In genomic region chr13:98429851-98430250, GRCm38 (mm10) we compare ENCODE assay signal across 13 mouse cellular contexts.
DNase-seq lines count a peak whose midpoint lies in the region; ATAC-seq and TF ChIP-seq lines count a peak whose summit lies in the region.
"Had no signal": no experiment of that assay in that cellular context is flagged by ENCODE, and none has a peak within 500 bp of the region (broad histone marks: within the 10 kb centered on the region; RNA-seq: fewer than 3 reads in every experiment).

No protein-coding gene starts in this region.

- no peak for ATAC-seq in forebrain, embryonic 11.5 days (replicated peaks; ENCODE audit: low FRiP score)
- ATAC-seq in forebrain, postnatal 0 days, result no peak
- ATAC-seq in limb, embryonic 13.5 days (ENCODE audit: low FRiP score, low read depth), result no peak
- ATAC-seq: activated CD4-positive, CD25-positive, alpha-beta regulatory T cell, adult 4 months; intestine, embryonic 16.5 days had no signal

- no peak for TF ChIP-seq POLR2A in testis, adult 2 months (IDR thresholded peaks at IDR 0.05; ENCODE audit: control insufficient read depth, low read depth, low read length)

- peaks cover 16% of the 10 kb centered on the region for H3K27me3 ChIP-seq in forebrain, embryonic 11.5 days (ENCODE audit: control insufficient read depth, insufficient read depth, low read length)
- H3K27me3 ChIP-seq in forebrain, postnatal 0 days (ENCODE audit: insufficient read depth, low read length), result no peaks in the 10 kb centered on the region
- H3K27me3 ChIP-seq in testis, adult 2 months (ENCODE audit: control insufficient read depth, insufficient read depth, low read length), result peaks cover 5% of the 10 kb centered on the region
- H3K27me3 ChIP-seq in limb, embryonic 13.5 days, result peaks cover 61% of the 10 kb centered on the region

- H3K4me1 ChIP-seq in forebrain, embryonic 11.5 days (replicated peaks; ENCODE audit: control insufficient read depth, insufficient read depth, low read length), result no peaks in the 10 kb centered on the region; the same call in 1 of the 2 replicates
- H3K4me1 ChIP-seq in forebrain, postnatal 0 days (ENCODE audit: insufficient read depth), result no peaks in the 10 kb centered on the region
- H3K4me1 ChIP-seq in testis, adult 2 months (ENCODE audit: control insufficient read depth, insufficient read depth, low read length), result peaks cover 7% of the 10 kb centered on the region
- peaks cover 30% of the 10 kb centered on the region for H3K4me1 ChIP-seq in limb, embryonic 13.5 days
- H3K4me1 ChIP-seq: heart, embryonic 15.5 days had no signal

- no peak for TF ChIP-seq CTCF in forebrain, postnatal 0 days (IDR thresholded peaks at IDR 0.05; ENCODE audit: low read depth)
- no peak for TF ChIP-seq CTCF in testis, adult 2 months (IDR thresholded peaks at IDR 0.05; ENCODE audit: control insufficient read depth, insufficient read depth, insufficient replicate concordance, low read depth, low read length)

- WGBS in forebrain, embryonic 11.5 days, result 22% methylated on average over 21 of the region's 21 CpGs
- WGBS in forebrain, postnatal 0 days, result 36% methylated on average over 21 of the region's 21 CpGs
- 25% methylated on average over 21 of the region's 21 CpGs for WGBS in limb, embryonic 13.5 days

- H3K9me3 ChIP-seq in forebrain, embryonic 11.5 days (ENCODE audit: control insufficient read depth, low read length), result no peaks in the 10 kb centered on the region
- H3K9me3 ChIP-seq in forebrain, postnatal 0 days (ENCODE audit: low read length), result no peaks in the 10 kb centered on the region
- no peaks in the 10 kb centered on the region for H3K9me3 ChIP-seq in limb, embryonic 13.5 days
- H3K9me3 ChIP-seq: heart, embryonic 15.5 days had no signal

- no peak overlapping the region for H3K9ac ChIP-seq in forebrain, embryonic 11.5 days (ENCODE audit: low read length)
- no peak overlapping the region for H3K9ac ChIP-seq in forebrain, postnatal 0 days
- H3K9ac ChIP-seq in limb, embryonic 13.5 days, result 0 out of 2 replicates have a peak overlapping the region, but pooled peaks have one; percentile 31
- H3K9ac ChIP-seq: heart, embryonic 15.5 days had no signal

- H3K4me3 ChIP-seq in forebrain, embryonic 11.5 days (ENCODE audit: low read depth, low read length), result no peak overlapping the region
- H3K4me3 ChIP-seq in forebrain, postnatal 0 days (ENCODE audit: low read depth, low read length), result no peak overlapping the region
- H3K4me3 ChIP-seq in testis, adult 2 months (ENCODE audit: control insufficient read depth, low read depth, low read length), result peak overlapping the region; percentile 70
- H3K4me3 ChIP-seq in limb, embryonic 13.5 days, result peak overlapping the region; percentile 5; the same call in 1 of the 2 replicates
- H3K4me3 ChIP-seq: gastrocnemius, adult 2 months; heart, embryonic 15.5 days had no signal

- no peak overlapping the region for H3K27ac ChIP-seq in forebrain, embryonic 11.5 days (ENCODE audit: low read depth, low read length)
- no peak overlapping the region for H3K27ac ChIP-seq in forebrain, postnatal 0 days (ENCODE audit: low read depth, low read length)
- no peak overlapping the region for H3K27ac ChIP-seq in testis, adult 2 months (ENCODE audit: control insufficient read depth, insufficient read depth, low read depth, low read length)
- H3K27ac ChIP-seq in limb, embryonic 13.5 days, result no peak overlapping the region
- H3K27ac ChIP-seq: gastrocnemius, adult 2 months; heart, embryonic 15.5 days had no signal

- H3K4me2 ChIP-seq in forebrain, embryonic 11.5 days (ENCODE audit: low read depth, low read length, severe bottlenecking), result peak overlapping the region; percentile 15; the same call in 1 of the 2 replicates
- no peak overlapping the region for H3K4me2 ChIP-seq in forebrain, postnatal 0 days (ENCODE audit: low read depth)
- peak overlapping the region; percentile 36 for H3K4me2 ChIP-seq in limb, embryonic 13.5 days (replicated peaks)
- H3K4me2 ChIP-seq: heart, embryonic 15.5 days had no signal

- no peak for DNase-seq in forebrain, embryonic 11.5 days (ENCODE audit: low spot score)
- no peak for DNase-seq in forebrain, postnatal 0 days
- DNase-seq in testis, postnatal 14 days (ENCODE audit: low spot score), result no peak
- no peak for DNase-seq in layer of hippocampus, postnatal 14 days (ENCODE audit: low spot score in 2 of 2)
- no peak for DNase-seq in ovary, postnatal 36 days (ENCODE audit: low spot score)
- DNase-seq in urinary bladder, postnatal 14 days (ENCODE audit: low spot score), result no peak
- DNase-seq: cerebellum, adult 8-10 months; gastrocnemius, adult 2 months had no signal

- H3K36me3 ChIP-seq in forebrain, embryonic 11.5 days (ENCODE audit: control insufficient read depth, insufficient read depth, low read length), result no peaks in the 10 kb centered on the region
- no peaks in the 10 kb centered on the region for H3K36me3 ChIP-seq in forebrain, postnatal 0 days (ENCODE audit: insufficient read depth)
- H3K36me3 ChIP-seq in testis, adult 2 months (ENCODE audit: control insufficient read depth, insufficient read depth, low read length), result no peaks in the 10 kb centered on the region
- H3K36me3 ChIP-seq in limb, embryonic 13.5 days, result no peaks in the 10 kb centered on the region
- H3K36me3 ChIP-seq: heart, embryonic 15.5 days had no signal

Comparison
In these comparisons a context has a peak if more than half of its experiments do, and no peak if none do; other contexts are left out.
1. H3K4me3 ChIP-seq: peak in testis, adult 2 months (single experiment) and limb, embryonic 13.5 days (single experiment); none in forebrain, embryonic 11.5 days (single experiment) and forebrain, postnatal 0 days (single experiment).